Mouse (Mus musculus) layer of hippocampus, adult 9-11 months (tissue): ENCODE measurements around the gene Apod.
A peak's percentile ranks its signal among the peaks of the same experiment; 100 is the strongest.
"Not testable (repeated sequence)": the region's sequence is repeated elsewhere in the genome, so short reads cannot be mapped to it uniquely, and the experiment has no call there.

Experiments used
- DNase-seq: peaks from one replicate; pipeline ENCODE4 v3.0.0; 2022

Apod gene

DNA sequence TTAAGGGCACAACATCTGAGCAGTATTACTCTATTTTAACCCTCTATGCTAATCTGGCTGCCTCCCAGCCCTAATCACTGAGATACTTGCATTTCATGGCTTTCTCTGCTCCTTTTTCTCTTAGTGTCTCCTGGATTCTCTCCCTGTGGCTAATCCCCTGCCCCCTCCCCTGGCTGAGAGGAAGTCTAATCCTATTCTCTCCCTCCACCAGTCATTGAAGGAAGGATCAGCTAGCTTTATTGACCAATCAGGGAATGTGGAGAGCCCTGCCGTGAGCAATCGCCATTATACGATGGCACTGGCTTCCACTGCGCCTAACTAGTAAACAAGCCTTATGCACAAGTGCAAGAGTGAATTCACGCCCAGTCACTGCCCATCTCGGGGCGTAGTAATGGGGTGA lies 6.3 kb upstream of the Apod start:
- no peak for DNase-seq

- not testable (repeated sequence) for DNase-seq
Measured at GRCm38 (mm10) chr16:31319723-31320122, 5.1 kb upstream of the Apod start.

DNA sequence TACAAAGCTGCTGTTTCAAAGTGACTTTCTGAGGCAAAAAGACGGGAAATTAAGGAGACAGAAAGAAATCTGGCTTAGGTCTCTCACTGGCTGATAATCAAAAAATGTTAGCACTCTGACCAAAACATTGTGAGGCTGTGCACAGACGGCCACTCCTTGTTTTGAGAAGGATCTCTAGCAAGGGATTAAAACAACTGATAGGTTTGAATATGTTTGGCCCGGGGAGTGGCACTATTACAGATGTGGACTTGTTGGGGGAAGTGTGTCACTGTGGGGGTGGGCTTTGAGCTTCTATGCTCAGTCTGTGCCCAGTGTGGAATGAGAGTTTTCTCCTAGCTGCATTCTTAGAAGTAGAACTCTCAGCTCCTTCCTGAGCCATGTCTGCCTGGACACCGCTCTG lies 4.7 kb upstream of the Apod start:
- DNase-seq: no peak

DNA sequence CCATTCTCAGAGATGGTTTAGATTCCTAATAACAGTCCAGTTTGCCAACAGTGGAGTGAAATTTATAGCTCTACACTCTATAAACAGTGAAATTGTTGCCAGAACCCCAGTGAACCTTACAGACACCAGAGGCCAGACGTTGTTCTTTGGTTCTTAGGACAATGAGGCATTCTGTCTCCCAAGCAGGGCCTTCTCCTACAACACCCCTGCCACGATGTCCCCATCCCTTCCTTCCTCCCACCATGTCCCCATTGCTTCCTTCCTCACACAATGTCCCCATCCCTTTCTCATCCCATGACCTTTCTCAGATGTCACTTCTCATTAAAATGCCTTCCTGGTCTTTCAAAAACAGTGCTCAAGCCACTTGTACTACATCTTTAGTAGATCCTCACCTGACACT lies 3.8 kb upstream of the Apod start:
- no peak for DNase-seq

- peak; percentile 55 for DNase-seq
Measured at GRCm38 (mm10) chr16:31316246-31317143, 1.9 kb upstream of the Apod start.

DNA sequence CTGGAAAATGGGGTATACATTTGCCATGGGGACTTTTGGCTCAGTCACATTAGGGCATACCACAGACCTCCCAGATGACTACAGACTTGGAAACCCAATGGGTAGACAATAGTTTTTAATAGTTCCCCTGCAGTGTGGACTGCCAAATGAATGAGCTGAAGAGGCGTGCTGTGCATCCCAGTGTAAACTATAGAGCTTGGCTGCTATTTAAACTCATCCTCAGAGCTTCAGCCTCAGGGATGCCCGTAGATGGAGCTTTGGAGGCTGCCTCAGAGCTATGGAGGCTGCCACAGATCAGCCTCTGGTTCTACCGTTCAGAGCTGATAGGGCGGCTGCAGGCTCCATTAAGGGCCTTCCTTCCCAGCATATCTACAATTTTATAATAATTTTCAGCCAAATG lies 686 bp upstream of the Apod start:
- no peak for DNase-seq

- DNase-seq: no peak
Measured at GRCm38 (mm10) chr16:31313611-31314010, 997 bp downstream of the Apod start.

DNA sequence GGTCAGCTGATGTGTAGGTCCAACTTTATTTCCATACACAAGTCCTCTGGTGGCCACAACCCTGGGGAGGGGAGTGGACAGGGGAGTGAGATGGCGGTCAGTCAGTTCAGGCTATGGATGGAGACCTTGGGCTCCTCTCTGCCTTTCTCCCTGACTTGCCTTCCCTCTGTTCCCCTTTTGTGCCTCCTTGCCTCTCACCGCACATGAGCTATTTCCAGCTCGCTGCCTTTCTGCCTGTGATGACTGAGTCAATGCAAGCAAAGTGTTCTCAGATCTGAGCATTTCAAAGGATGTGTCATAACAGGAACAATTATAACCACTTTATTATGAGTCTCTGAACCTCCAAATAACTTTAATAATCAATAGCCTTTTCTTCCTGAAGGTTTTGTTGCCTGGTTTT lies 2.3 kb downstream of the Apod start:
- no peak for DNase-seq

GRCm38 (mm10) chr16:31305199-31305919 lies 9.2 kb downstream of the Apod start:
- DNase-seq: no peak

DNA sequence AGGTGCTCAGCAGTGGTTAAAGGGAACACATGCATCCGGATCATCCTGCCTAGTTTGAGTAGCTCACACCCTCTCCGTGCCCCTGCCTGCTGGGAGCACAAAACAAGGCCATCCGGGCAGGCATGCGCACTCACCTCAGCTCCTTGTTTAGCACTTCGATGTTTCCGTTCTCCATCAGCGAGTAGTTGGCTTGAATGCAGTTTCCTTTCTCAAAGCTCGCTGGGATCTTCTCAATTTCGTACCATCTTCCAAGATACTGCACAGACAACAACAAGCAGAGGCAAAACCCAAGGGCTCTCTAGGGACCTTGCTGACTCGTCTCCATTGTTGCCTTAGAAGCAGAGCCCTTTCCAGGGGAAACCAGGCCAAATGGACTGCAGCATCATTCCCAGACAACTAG lies 11.3 kb downstream of the Apod start:
- no peak for DNase-seq

DNA sequence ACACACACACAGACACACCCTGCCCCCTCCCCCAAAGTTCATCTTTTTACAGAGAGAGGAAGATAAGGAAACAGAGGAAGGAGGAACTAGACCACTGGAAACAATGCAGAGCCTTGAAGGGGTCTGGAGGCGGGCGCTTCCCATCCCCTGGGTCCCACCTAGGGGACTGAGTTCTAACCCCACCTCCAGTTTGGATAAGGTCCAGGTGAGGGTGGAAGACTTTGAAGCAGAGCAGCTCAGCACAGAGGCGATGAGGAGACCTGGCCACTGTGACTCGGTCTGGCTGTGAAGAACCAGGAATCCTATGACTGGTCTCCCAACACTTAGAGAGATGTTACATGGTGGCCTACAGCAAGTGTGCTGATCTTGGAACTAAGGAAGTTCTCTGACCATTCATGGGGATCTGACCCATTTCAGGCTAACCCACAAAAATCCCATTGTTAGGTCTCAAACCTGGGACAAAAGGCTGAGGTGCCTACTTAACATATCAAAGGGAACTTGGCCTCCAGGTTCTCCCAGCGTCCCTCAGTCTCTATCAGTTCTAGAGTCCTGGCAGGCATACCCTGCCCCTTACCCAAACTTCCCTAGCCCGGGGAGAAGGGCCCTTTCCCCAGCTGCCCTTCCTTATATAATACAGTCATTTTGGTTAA lies 13.6 kb downstream of the Apod start:
- no peak for DNase-seq

- DNase-seq: no peak
Measured at GRCm38 (mm10) chr16:31300467-31300866, 14.1 kb downstream of the Apod start.

GRCm38 (mm10) chr16:31299960-31300353 lies 14.7 kb downstream of the Apod start:
- DNase-seq: no peak

- no peak for DNase-seq
Measured at GRCm38 (mm10) chr16:31299164-31299959, 15.2 kb downstream of the Apod start.

DNA sequence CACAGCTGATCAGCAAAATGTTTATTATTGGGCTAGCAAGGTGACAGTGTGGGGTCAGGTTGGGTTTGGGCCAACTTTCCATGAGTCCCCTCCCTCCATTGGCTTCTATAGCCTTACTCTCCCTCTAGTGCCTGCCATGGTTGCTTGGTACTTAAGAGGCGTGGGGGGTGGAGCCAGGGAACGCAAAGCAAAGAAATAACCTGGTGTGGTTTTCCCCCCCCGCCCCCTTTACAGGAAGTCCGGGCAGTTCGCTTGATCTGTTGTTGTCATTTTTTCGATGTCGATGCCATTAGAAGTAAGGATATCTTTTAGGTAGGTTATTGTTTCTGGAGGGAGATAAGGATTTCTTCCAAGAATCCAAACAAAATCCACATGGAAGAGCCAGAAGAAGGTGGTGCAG lies 17.5 kb downstream of the Apod start:
- no peak for DNase-seq

GRCm38 (mm10) chr16:31293761-31294160 lies 20.8 kb downstream of the Apod start:
- no peak for DNase-seq

DNA sequence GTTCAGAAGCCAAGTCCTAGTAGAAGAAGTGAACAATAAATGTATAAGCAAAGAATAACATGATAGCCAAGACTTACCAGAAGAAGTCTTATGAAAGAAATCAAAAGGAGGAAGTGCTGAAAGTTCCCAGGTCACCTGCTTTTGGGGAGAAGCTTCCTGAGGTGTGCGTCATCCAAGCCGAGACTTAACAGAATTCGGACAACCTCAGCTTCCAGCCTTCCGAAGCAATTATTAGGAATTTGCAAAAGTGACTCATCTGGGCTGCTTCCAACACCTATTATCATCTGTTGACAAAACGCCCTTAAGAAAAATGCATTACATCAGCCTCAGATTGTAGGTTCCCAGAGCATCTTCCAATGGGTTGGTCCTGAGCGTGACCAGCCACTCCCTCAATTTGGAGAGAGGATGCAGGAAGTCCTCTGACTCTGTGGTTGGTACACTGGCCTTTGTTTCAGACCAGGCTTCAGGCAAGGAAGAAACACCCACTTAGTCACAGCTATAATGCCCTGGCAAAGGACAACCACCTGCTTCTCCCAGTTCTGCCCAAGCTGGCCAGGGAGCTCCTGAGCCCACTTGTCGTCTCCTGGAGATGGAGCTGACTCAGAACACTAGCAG lies 23.8 kb downstream of the Apod start:
- DNase-seq: no peak

DNA sequence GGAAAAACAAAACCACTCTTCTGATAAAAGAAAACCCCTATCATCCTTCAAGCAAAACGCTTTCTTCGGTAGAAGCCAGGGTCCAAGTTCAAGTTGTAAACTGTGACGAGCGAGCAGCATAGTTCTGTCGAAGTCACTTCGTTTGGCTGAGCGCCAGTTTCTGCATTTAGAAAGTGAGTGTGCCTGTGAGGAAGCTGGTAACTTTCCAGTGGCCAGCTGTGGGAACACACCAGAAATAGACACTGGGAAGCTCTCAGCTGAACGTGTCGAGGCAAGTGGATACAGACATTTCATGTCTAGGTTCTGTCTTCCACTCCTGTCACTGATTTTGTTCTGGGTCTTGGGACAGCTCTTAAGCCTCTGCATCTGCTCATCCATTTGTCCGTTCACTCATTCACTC lies 24.3 kb downstream of the Apod start:
- peak; percentile 88 for DNase-seq

DNA sequence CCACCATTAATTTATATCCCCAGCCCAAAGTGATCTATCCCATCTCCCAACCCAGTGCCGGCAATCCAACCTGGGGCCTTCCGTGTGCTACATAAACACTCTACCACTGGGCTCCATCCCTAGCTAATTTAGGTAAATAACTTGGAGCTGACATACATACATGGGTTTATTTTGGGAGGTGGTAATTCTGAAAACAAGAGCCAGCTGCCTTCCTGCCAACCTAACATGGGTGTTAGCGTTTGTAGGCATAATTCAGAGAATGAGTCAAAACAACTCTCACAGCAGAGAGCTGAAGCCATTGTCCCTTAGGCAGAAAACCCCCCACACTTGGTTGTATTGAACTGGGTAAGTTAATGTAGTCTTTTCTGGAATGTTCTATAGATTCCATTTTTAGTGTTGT lies 26.9 kb downstream of the Apod start:
- DNase-seq: no peak

DNA sequence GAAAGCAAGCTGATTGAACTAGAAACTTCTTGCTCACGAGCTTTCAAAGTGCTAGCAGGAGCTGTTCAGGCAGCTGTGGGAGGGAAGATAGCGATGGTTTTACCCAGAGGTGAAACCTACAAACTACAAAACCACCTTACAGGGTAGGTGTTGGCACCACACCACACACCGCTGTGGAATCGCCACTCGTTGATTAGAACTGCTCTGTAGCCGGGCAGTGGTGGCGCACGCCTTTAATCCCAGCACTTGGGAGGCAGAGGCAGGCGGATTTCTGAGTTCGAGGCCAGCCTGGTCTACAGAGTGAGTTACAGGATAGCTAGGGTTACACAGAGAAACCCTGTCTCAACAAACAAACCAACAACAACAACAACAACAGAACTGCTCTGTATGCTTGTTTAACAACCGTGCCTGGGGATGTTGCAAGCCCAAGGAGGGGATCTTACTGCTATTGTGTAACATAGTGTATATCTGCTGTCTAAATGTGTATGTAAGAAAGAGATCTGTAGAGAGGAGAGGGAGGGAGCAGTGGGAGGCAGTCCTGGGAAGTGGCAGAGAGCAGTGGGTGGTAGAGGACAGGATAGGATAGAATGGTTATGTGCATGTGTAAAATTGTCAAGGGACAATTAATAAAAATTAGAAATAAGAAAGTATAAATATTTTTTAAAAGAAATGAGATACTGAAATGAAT lies 27.7 kb downstream of the Apod start:
- no peak for DNase-seq

DNA sequence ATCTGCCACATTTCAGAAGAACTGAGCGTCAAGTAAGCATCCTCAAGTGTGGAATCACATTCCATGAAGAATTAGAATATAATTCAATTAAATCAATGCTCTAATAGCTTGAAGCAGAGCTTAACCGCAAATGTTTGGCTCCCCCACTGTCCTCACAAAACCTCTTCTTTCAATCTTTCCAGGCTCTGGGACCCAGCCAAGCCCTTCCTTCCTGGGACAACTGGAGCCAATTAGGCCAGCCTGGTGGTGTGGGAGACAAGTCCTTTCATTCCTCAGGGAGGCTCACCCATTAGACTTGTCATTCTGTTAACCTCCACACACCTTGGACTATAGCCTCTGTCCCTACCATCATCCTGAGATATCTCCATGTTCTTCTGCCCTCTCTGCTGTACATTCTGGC lies 32.6 kb downstream of the Apod start:
- DNase-seq: no peak

GRCm38 (mm10) chr16:31280176-31280575 lies 34.4 kb downstream of the Apod start:
- no peak for DNase-seq
